Mouse (Mus musculus) spleen, postnatal 10 days (tissue): ENCODE data around the gene Prss36.
A peak's percentile ranks its signal among the peaks of the same experiment; 100 is the strongest.
"Not testable (repeated sequence)": the region's sequence is repeated elsewhere in the genome, so short reads cannot be mapped to it uniquely, and the experiment has no call there.

ENCODE experiments used
- DNase-seq, 2 experiments: peaks; one replicate each; pipeline ENCODE4 v3.0.0; 2021 to 2022; ENCODE audit warnings: low spot score in 2 of 2

The Prss36 gene

GRCm38 (mm10) chr7:127946470-127947023 is at the start of gene Prss36:
Gene Prss36, minus strand, starts transcription at chr7:127946725.
- DNase-seq: no peak

DNA sequence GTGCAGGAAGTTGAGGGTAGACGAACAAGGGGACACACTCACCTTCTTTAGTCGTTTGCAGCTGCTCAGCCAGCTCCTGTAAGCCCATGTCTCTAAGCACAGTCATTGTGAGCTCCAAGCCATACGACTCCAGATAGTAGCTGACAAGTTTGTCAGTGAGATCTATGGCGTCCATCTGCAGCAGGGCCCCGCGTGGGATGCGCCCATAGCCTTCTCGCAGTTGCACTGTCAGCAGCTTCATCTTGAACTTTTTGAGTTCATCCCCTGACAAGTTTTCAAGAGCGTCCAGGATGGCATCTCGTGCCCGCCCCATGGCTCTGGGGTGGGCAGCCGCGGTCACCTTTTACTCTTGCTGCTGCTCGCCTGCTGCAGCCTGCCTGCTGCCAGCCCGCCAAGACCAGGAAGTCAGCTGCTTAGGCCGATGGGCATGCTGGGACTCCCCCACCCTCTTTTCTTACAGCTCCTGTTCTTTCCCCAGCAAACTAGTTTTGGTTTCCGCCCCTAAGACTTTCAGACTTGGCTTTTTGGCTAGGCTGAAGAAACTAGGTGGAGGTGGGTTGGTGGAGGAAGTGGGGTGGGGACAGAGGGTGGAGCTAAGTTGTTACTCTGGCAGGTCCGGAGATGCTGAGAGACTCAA is 46.9 kb upstream of the Prss36 start, which contains the start of gene Pycard:
Gene Pycard (minus strand): TSS at position 527 of the 637 bp plus-strand sequence.
- peak; percentile 44 to 68 for DNase-seq

- peak in 1 of 2 experiments; percentile 18 for DNase-seq
Observed at GRCm38 (mm10) chr7:127992488-127993340, 46.2 kb upstream of the Prss36 start.

GRCm38 (mm10) chr7:127991643-127992487 is 45.3 kb upstream of the Prss36 start:
- DNase-seq: peak; percentile 75 to 86

DNA sequence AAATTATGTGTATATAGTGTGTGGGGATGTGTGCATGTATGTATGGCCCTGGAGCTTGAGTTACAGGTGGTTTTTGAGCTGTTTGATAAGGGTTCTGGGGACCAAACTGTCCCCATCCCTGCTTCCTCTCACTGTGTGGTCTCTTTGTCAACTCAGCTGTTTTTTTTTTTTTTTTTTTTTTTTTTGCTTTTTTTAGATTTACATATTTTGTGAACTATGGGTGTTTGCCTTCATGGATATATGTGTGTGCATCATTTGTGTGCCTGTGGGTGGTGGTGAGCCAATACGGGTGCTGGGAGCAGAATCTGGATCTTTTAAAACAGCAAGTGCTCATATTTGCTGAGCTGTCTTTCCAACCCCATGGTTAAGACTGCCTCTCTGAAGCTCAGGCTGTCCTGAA is 42.4 kb upstream of the Prss36 start:
- DNase-seq: no peak

- no peak for DNase-seq
Observed at GRCm38 (mm10) chr7:127980606-127981005, 34.1 kb upstream of the Prss36 start.

DNA sequence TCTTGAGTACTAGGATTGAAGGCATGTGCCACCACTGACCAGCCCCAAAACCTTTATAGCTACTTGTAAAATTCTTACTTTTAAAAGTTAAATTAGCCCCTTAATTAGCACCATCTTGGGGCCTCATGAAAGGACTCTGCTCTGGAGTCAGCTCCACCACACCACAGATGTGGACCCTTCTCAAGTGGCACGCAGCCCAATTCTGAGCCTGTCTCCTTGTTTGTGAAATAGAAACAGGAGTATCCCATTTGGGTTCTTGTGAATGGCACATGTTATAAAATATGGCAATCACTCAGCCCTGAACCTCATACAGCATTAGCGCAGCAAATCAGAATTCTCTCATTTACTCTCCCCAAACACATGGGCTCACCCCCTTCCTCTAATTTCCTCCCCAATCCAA is 32.3 kb upstream of the Prss36 start:
- no peak for DNase-seq

- DNase-seq: no peak
Observed at GRCm38 (mm10) chr7:127974413-127974930, 27.9 kb upstream of the Prss36 start.

- peak; percentile 72 to 78 for DNase-seq
Observed at GRCm38 (mm10) chr7:127967922-127968828, 21.6 kb upstream of the Prss36 start.

DNA sequence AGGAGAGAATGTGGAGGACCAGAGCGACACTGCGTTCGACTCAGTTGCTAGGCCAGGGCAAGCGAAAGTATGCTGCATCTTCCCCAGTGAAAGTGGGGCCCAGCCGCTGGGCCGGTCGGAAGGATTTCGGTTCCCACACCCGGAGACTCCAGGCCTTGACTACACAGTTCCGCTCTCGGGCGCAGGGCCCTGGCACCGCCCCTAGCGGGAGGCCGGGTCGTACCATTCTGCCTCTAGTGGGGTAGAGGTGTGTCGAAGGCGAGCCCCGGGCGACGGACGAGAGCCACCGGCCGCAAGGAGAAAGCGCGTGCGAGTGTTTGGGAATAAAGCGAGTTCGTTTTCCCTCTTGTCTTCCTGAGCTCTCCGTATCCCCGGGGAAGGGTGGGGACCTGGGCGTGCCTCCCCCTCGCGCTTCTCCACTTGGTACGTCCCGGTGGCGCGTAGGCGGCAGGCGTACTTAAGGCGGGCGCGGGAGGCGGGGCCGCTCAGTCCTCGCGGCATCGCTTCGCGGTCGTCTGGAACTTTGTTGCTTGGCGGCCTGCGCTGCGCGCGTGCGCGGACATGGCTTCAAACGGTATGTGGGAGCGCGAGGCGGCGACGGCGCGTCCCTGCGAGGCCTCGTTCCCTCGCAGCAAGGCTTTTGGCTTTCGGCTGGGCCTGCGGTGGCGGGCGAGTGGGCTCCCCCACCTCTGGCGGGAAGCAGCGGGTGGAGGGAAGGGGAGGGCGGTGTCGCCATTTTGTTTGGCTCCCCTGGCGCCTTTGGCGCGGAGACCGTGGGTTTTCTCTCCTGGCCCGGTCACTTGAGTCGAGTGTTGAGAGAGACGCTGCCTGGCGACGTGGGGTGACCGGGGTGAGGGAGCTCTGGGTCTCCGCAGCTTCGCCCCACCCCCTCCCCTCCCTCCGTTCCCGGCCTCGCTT is 20.7 kb upstream of the Prss36 start, which contains the start of gene Fus:
Gene Fus (plus strand): TSS at position 454 of the 918 bp plus-strand sequence.
- DNase-seq: peak; percentile 97 to 100

- peak; percentile 25 to 28 for DNase-seq
Observed at GRCm38 (mm10) chr7:127966371-127966918, 19.9 kb upstream of the Prss36 start.

DNA sequence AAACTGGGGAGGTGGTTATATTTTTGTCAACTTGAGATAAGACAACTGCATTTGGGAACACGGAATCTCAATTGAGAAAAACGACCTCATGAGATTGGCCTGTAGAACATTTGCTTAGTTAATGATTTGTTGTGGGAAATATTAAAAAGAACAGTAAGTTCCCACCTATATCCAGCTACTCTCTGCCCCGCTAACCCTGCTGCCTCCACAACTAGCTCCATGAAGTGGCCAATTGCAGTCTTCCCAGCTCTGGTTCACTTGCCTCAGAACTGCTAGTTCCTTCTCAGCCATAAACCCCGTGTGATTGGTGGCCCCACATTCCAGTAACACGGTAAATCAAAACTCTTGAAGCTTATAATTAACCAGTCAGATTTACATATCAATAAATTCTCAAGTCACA is 12.8 kb upstream of the Prss36 start:
- DNase-seq: no peak

GRCm38 (mm10) chr7:127952864-127953581 is 6.5 kb upstream of the Prss36 start:
- no peak for DNase-seq

DNA sequence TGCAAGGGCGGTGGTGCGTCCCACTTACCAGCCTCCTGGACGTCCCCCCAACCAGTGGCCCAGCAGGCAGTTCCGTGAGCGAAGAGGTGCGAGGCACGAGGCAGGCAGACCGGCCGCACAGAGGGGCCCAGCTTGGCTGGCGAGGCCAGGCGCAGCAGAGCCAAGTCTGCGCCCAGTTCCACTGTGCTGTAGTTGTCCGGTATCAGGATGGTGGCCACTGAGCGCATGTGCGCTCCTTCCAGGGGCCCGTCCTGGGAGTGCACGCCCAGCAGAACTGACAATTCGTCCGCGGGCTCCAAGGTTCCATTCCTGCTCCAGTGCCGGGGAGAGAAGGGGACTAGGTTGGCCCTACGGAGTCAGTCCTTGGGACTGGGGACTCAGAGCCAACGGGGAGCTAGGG is 1.9 kb downstream of the Prss36 start:
- DNase-seq: no peak

DNA sequence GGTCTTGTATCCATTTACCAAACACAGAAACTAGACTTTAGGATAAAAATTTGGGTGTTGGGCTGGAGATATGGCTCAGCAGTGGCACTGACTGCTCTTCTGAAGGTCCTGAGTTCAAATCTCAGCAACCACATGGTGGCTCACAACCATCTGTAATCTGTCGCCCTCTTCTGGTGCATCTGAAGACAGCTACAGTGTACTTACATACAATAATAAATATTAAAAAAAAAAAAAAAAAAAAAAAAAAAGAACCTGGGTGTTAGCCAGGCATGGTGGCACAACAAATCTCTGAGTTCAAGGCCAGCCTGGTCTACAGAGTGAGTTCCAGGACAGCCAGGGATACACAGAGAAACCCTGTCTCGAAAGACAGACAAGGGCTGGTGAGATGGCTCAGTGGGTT is 4.4 kb downstream of the Prss36 start:
- DNase-seq: not testable (repeated sequence)

GRCm38 (mm10) chr7:127936216-127936884 is 10.2 kb downstream of the Prss36 start:
- no peak for DNase-seq

GRCm38 (mm10) chr7:127935748-127936159 is 10.8 kb downstream of the Prss36 start:
- peak in 1 of 2 experiments; percentile 30 for DNase-seq
